Mouse (Mus musculus) embryo, embryonic 11 days (tissue): ENCODE data around the gene Mpp2.

Source experiments
- DNase-seq: peaks from one replicate; pipeline ENCODE4 v3.0.0-alpha.2; 2015

Mpp2 gene

DNA sequence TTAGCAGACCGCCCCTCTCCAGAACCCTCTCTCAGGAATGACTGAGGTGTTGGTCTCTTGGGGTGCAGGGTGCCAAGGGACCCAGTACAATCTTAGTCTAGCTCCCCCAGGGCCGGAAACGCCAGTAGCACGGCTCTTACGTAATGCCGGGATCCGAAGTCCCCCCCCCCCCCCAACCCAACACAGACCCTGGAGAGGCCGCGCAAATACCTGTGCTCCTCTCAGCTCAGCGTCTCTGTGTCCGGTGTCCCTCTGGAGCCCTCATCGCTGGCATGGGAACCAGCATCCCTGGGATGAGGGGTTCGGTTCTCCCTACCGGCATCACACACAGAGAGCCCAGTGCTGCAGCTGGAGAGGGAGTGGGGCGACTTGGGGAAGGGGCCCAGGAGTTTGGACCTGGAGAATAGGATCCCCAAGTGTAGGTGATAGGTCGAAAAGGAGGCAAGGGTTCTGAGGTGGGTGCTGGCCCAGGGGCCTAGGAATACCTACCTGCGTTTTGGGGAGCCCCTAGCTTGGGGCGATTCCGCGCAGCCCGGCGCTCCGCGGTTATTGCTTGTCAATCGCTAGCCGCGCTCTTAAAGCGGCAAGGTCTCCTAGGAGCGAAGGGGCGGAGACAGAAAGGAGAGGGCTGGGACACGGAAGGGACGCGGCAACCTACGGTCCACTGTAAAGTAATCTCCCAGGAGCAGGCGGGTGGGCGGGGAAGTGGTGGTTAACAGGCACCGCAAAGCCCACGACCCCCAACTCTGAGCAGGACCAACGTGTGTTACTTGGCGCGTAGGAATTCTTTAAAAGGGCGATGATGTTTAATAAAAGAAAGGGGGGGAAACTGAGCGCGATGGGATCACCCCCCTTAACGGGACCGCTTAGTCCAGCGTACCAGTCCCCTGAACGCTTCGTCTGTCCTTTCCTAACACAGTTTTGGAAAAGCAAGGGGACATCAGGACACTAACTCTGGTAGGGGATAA lies at the start of gene Mpp2:
Mpp2 (minus strand) TSS at position 585 of the 968 bp plus-strand sequence.
- peak; percentile 94 for DNase-seq

DNA sequence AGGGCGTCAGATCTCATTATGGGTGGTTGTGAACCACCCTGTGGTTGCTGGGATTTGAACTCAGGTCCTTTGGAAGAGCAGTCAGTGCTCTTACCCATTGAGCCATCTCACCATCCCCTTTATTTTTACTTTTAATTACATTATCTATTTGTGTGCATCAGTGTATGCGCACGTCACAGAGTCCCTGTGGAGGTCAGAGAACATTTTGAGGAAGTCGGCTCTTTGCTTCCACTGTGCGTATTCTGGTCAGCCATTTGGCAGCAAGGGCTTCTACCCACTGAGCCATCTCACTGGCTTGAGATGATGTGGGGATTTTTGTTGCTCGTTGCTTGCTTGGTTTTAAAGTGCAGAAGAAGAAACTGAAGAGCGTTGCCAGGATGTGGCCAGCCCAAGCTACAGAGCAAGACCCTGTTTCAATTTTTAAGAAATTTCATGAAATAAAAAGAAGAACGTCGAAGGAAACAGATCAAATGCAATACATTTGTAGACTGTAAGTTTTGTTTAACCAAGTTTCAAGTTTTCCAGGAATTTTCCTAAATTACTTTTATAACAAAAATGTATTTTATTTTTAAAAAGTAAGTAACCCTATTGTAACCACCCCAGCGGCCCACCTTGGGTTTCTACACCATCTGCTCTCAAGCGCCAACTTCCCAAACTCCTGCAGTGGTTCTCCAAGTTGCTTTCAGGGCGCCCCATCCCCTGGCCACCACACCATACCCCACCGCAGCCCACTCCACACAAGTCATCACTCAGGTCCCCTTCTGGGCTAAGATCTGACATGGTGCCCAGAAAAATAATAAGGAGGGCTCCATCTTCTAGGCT lies 49.5 kb upstream of the Mpp2 start:
- DNase-seq, result peak; percentile 22

DNA sequence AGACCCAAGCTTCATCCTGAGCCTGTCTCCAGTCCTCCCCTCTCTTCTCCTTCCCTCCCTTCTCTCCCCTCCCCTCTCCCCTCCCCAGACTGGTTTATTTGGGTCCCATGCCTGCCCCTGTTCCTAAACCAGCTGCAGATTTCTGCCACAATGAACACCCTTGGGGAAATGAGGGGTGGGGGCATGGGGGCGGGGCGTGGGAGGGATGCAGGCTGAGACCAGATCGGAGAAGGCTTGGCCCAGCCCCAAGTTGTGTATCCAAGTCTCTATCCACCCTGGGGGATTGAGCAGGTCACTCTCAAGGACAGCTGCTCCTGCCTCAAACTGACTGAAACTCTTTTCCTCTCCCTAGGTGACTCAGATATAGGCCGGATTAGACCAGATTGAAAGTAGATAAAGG lies 46.2 kb upstream of the Mpp2 start:
- DNase-seq, result no peak

DNA sequence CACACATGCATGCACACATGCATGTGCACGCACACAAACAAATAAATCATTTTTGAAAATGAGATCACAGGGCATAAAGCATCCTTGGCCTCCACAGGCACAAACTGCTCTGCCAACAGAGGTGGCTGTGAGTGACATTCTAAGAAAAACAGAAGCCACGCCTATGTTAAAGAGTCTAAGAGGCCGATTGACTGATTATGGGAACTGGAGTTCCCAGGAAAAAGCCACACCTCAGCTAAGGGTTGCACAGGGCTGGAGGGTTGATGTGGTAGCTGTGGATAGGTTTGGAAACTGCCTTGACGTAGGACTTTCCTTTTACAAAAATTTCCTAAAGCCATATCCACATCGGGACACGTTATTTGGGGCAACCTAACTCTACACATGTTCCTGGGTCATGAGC lies 29.1 kb upstream of the Mpp2 start:
- no peak for DNase-seq

DNA sequence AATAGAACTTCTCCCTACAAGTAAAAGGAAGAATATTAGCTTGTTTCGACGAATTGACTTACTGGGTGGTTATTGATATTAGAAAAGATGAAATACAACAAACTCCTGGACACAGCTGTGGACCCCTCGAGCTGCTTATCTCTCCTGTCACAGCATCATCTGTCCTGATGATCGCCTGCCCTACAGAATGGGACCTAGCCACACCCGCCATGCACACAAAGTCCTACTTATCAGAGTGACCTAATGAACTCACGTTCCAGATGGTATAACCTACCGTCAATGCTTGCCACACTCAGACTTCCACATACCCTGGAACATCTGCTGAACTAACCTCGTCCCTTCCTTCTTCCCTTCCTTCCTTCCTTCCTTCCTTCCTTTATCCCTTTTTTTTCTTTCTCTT lies 27.9 kb upstream of the Mpp2 start:
- no peak for DNase-seq

DNA sequence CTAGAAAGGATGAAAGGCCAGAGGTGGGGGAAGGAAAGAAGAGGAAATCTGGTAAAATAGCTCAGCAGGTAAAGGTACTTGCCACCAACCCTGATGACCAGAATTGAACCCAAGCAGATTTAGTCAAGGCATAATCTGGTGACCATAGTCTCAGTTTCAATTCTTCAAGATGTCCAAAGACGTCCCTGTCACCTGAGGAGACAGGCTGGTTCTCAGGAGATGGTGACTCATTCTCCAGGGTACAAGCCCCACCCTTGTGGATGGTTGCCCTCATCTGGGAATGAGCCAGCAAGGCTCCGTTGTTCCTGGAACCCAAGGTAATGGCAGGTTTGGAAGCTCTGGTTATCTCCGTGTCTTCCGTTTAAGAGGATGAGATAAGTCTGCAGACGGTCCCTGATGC lies 23.3 kb upstream of the Mpp2 start:
- no peak for DNase-seq

DNA sequence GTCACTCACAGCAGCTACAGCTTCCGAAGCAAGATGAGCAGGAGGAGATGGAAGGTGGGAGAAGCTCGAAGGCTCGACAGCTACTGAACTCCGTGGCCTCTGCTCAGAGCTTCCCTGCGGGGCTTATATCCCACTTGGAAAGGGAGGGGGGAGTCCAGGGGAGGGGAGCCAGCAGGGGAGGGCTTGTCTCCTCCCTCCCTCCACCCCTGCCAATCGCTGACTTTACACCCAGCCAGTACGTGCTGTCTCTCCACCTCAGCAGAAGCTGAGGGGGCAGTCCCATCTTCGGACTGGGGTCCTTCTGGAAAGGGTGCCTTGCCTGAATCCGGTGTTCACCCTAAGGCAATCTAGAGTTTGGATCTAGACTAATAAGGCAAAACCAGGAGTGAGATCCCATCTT lies 19.4 kb upstream of the Mpp2 start, which contains the start of gene Pyy:
Pyy (minus strand) TSS at position 101 of the 400 bp plus-strand sequence.
- no peak for DNase-seq

DNA sequence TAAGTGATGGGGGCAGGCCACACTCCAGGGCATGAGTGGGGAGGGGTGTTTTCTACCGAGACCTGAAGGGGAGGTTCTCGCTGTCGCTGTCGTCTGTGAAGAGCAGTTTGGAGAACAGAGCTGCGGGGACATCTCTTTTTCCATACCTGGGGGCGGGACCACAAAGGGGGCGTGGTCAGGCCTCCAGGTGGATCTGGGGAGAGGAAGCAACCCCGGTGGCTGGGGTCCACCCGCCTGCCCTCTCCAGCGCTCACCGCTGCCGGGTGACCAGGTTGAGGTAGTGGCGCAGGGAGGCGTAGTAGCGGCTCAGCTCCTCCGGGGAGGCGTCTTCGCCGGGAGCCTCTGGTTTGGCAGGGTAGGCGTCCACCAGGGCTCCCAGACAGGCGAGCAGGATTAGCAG lies 18.6 kb upstream of the Mpp2 start:
- DNase-seq, result peak; percentile 22

DNA sequence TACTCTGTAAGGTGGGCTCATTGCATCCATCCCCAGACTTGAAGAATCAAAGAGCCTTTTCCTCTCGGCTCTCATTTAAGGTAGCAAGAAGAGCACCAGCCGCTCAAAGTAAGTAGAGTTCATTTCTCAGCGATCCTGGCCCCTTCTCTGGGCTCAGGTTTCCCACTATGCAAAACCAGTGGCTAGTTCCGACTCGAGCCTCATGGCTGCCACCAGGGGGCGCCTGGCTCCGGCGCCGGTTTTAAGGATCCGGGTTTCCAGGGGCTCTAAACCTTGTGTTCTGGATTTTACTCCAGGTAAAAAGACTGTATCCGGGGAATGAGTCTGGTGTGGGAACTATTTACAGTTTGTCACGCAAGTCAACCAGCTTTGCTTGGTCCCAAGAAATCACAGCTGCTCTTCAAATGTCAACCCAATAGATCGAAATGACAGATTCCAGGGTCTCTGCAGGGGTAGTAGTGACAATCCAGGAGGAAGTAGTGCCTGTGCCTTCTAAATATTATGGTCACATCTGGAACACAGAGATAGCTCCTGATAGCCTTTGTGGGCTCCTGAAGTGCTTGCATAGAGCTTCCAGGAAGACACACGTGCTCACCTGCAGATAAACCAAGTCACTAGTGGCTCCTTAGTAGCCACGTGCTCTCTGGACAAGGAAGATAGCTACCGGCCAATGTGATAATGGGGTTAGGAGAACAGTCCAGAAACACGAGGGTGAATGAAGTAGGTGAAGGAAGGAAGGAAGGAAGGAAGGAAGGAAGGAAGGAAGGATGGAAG lies 14.4 kb upstream of the Mpp2 start:
- peak; percentile 89 for DNase-seq

DNA sequence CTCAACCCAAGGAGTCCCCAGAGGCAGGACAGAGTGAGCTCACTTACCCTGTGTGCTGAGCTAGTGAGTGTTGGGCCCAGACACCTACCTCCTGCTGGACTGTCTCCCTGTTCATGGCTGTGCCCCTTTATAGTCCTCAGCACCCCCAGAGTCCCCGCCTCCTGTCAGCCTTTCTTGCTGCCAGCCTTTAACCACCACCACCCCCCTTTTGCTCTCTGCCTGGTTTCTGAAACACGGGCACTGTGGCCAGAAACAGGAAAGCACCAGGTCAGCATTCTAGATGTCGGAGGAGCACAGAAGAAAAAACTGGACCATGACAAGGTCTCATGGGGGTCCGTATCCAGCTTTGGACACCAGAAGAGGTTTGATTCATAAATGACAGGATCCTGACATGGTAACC lies 12.9 kb upstream of the Mpp2 start, which contains the start of gene Ppy:
Ppy (minus strand) TSS at position 101 of the 400 bp plus-strand sequence.
- DNase-seq, result no peak

DNA sequence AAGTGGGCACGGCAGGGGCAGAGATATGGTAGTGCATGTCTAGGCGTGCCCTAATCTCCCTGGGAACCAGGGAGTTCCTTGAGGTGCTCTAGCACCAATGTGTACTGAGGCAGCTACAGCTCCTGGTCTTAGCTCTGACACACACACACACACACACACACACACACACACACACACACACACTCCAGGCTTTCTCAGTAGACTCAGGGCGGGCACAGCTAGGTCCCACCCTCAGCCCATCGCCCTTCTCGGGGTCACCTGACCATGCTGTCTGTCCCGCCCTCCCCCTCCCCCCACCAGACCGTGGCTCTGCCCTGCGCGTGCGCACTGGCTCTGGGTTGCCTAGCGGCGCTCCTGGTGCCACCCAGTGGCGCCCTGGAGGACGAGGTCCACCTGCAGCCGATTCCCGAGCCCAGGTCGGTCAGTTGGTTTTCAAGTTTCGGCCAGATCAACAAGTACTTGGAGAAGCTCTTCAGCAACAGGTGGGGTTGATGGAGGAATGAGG lies 8.6 kb upstream of the Mpp2 start:
- DNase-seq, result peak; percentile 94

DNA sequence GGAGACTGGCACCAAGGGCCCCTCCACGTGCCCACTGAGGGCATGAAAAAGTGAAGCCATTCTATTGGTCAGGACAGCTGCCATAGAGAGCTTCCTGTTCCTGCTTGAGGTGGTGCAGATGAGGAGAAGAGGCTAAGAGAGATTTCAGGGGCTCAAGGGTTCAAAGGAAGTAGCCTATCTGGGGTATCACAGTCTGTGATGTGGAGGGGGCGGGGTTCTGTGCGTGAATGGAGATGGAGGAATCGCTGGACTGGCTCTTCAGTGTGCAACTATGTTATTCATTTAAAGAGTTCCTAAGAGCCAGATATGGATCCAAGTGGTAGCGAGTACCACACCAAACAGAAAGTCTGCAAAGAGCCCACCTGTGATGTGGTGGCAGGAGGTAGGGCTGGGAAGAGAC lies 8.1 kb upstream of the Mpp2 start:
- DNase-seq, result no peak

DNA sequence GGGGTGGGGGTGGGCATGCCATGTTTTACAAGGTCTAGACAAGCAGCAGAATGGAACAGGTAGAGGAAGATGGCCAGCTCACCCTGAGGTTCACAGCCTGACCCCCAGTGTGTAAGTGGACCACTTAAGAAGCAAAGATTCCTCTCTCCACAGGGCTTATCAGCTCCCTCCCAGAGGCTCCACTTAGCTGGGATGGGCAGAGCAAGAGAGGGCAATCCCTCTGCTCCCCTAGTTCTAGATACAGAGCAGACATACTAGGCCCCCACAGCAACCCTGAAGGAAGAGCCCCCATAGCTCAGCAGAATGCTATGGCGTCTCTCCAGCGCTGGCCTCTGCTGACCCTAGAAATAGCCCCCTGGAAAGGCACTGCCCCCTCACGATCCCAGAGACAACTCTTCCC lies 7.4 kb upstream of the Mpp2 start:
- no peak for DNase-seq

DNA sequence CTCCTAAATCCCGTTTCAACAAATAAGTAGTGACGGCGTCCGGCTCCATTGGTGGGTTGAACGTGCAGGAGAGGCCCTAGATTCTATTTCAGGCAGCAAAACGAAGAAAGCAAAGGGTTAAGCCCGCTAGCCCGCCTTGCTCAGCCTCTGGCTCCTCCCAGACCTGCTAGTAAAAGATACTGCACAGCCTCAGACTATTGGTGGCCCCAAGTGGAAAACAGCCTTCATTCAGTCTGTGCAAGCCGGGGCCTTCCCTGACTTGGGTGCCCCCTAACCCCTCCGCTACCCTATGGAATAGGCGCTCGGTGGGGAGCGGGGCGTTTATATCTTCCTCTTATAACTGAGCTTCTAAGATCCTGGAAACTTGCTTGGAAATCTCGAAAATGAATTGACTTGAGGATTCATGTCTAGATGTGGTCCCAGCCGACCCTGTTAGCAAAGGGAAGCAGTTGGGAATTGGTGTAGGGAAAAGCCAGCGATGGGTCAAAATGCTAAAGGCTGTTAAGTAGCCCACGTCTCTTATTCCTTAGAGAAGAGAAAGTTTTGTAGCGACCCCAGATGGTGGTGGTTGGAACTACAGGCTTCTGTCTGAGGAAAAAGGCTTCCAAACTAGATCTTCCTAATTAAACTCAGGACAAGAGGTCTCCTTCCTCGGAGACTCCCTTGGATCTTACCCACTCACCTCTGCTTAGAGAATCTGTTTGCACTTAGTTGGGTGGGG lies 933 bp upstream of the Mpp2 start:
- DNase-seq, result peak; percentile 91

DNA sequence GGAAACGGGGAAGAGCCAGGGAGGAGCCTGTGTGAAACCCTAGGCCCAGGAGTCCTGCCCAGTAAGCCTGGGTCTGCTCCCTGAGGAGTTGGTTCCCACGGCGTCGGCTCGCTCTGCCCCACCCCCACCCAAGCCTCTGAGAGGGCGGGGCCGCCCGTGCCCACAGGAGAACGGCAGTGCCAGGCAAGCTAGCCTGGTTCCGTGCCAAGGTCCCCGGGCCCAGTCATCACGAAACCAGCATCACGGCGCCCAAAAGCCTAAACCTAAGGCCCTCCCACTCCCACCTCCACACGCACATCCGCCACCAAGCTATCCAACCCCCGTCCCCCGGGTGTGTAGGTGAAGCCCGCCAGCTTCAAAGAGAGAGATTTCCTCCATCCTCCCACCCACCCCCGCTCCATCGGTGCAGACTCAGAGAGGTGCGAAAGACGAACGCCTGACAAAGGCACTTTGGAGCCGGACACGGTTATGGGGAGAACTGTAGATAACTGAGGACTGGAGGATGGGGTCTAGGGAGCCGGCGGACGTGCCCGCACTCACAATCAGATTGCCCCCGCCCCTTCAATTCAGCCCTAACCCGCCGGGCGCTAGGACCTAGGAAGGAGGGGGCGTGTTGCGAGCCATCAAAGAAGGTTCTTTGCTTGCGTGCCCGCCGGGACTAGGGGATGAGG lies 1.1 kb downstream of the Mpp2 start:
- peak; percentile 96 for DNase-seq

DNA sequence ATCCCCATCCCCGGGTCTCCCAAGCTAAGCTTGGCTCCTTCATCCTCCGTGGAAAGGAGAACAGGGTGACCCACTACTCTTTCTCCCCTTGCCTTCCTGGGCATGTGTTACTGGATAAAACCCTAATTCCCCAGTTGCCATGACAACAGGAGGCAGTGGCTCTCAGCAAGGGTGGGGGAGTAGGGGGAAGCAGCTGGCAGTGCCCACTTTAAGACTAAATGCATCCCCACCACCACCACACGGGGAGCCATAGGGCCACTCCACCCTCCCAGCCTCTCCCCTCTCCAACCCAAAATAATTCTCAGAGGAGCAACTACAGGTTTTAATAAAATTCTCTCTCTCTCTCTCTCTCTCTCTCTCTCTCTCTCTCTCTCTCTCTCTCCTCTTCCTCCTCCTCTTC lies 2.0 kb downstream of the Mpp2 start:
- peak; percentile 71 for DNase-seq

DNA sequence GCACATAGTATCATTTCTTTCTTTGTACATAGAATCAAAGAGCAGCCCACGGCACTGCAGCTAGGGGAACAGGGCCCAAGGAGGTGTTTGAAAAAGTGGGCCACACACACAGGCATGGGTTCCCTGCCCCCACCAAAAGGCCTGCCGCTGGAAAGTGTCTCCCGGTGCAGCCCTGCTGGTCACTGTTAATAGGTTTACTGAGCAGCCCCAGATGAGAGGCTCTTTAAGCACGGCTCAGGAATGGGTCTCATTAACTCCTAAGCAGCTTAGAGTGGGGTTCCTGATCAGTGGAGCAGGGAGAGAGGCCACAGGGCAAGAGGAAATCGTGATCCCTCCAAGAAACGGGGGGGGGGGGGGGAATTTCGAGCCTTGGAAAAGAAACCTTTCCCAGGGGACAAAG lies 4.2 kb downstream of the Mpp2 start:
- no peak for DNase-seq

DNA sequence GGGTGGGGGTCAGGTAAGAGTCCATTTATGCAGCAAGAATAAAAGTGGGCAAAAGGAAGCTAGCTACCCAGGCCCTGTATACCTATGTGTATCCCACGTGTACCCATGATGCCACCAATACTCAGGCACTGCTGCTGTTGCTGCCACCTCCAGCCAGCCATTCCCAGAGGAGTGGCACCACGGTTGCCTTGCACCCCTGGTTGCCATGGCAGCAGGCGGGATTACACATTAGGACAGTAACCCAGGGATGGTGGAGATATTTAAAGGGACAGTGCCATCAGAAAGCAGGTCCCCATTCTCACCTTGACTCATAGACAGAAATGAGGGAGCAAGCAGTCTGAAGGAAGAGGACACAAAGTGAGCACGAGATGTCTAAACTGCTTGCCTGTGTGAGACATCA lies 5.1 kb downstream of the Mpp2 start:
- DNase-seq, result no peak

DNA sequence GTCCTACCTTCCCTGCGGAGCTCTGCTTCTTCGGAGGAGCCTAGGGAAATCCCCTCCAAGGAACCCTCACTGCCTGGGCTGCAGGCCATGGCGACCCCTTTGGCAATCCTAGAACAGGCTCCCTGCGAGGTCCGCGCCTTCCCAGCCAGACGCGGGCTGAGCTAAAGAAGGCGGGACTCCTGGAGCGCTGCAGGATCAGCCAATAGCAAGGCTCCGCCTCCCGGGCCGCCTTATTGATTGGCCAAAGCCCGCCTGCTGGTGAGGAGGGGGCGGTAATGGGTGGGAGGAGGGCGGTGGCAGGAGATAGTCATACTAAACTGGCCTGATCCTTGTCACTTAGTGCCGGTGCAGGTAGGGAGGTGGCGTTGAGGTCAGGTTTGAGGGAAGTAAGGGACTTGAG lies 6.0 kb downstream of the Mpp2 start:
- peak; percentile 94 for DNase-seq

DNA sequence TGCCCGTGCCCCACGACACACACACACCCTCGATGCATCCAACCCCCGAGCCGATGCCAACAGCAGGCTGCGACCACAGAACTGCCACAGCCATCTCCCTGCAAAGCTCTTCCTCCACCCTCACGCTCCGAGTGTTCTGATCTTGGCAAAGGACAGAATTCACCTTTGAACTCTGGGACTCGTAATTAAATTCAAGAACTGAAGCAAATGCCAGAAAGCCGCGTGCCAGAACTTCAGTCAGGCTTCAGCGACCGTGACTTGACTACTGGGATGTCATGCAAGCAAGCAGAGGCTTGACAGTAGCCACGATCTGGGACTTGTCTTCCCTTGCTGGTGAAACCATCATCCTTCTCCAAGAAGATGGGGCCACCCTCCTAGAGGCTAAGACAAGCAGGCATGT lies 14.6 kb downstream of the Mpp2 start:
- no peak for DNase-seq

DNA sequence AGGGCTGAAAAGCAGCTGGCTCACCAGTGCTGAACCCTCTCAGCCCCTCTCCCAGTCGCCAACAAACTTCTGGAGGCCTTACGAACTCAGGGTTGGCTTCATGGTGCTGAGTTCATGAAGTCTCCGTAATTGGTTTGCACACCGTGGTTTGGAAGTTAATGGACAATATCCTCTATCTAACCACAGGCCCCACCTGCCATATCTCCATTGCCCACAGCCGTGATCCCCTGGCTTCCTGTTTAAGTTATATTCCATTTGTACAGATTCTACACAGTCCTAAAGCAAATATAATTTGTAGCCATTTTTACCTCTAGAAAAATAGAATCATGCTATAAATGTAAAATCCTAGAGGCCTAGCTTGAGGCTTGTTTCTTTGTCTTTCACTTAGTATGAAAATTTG lies 15.6 kb downstream of the Mpp2 start:
- DNase-seq, result no peak
